Mouse (Mus musculus) myocyte (in vitro differentiated cells): ENCODE data around the gene Cyp2a5.
"Not testable (repeated sequence)": the region's sequence is repeated elsewhere in the genome, so short reads cannot be mapped to it uniquely, and the experiment has no call there.

ENCODE experiments used
- E2F4 ChIP-seq: IDR thresholded peaks from one replicate; pipeline ENCODE4 v1.6.1; 2011; ENCODE audit warnings: mild to moderate bottlenecking, control low read depth, moderate library complexity; ENCODE audit not compliant: insufficient read depth
- MYOD1 ChIP-seq, 3 experiments: IDR thresholded peaks; one replicate each; pipeline ENCODE4 v1.6.1; 2011; ENCODE audit warnings: control low read depth in 2 of 3, low read depth in 2 of 3, mild to moderate bottlenecking in 2 of 3, moderate library complexity in 1 of 3; ENCODE audit not compliant: insufficient read length in 2 of 3, control insufficient read depth in 1 of 3
- POLR2A ChIP-seq: IDR thresholded peaks from one replicate; pipeline ENCODE4 v1.6.1; 2011; ENCODE audit warnings: low read depth, mild to moderate bottlenecking, control low read depth, moderate library complexity; ENCODE audit not compliant: insufficient read length
- POLR2AphosphoS2 ChIP-seq: IDR thresholded peaks from one replicate; pipeline ENCODE4 v1.6.1; 2011; ENCODE audit warnings: low read depth, control low read depth; ENCODE audit not compliant: insufficient read length
- SRF ChIP-seq: IDR thresholded peaks from one replicate; pipeline ENCODE4 v1.6.1; 2011; ENCODE audit warnings: low read depth; ENCODE audit not compliant: control insufficient read depth, insufficient read length
- TCF12 ChIP-seq: IDR thresholded peaks from one replicate; pipeline ENCODE4 v1.6.1; 2011; ENCODE audit warnings: mild to moderate bottlenecking, control low read depth; ENCODE audit not compliant: poor library complexity, insufficient read depth, severe bottlenecking
- TCF3 ChIP-seq: IDR thresholded peaks from one replicate; pipeline ENCODE4 v1.6.1; 2011; ENCODE audit warnings: low read depth, control low read depth; ENCODE audit not compliant: insufficient read length
- USF1 ChIP-seq: IDR thresholded peaks from one replicate; pipeline ENCODE4 v1.6.1; 2011; ENCODE audit warnings: low read depth, mild to moderate bottlenecking, control low read depth, moderate library complexity

DNA sequence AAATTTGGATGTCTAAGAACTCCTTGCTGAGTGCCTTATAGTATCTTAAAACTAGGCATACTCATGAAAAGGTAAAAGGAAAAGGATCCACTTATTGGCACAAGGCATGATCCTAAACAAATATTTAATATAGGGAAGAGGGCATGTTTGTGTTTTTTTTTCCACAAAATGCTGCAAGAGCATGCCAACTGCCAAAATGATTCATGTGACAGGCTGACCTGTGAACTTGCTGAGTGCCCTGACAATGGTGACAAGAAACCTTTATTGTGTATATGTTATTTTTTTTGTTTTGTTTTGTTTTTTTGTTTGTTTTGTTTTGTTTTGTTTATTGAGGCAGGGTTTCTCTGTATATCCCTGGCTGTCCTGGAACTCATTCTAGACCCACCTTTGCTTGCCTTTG lies 43.5 kb downstream of the Cyp2a5 start:
- TF ChIP-seq POLR2A; POLR2AphosphoS2; TCF3; USF1; MYOD1 (IDR thresholded peaks at IDR 0.05; ENCODE audit: control insufficient read depth in 1 of 3, insufficient read length in 2 of 3, low read depth in 2 of 3); TCF12; SRF; E2F4: not testable (repeated sequence)
